Mouse (Mus musculus): ENCODE data around the gene Cmtm1. TPM values are rescaled to one million over a fixed set of nuclear protein-coding genes. Genes with fewer than 3 reads are reported as not detected.
"Not testable (repeated sequence)": the region's sequence is repeated elsewhere in the genome, so short reads cannot be mapped to it uniquely, and the experiment has no call there.

Gene Cmtm1
- not detected for total RNA-seq (2021)
- long read RNA-seq, experiment 1 = 0 reads
- long read RNA-seq, experiment 2 = 0 reads

GRCm38 (mm10) chr8:104309441-104310155, at the start of gene Cmtm1, which contains the start of gene Gm45711:
Gene Cmtm1 (minus strand): TSS chr8:104310145.
Gene Gm45711 (minus strand): TSS chr8:104310081.
- peak in 1 of 2 experiments; percentile 13 for DNase-seq (ENCODE audit: extremely low spot score in 1 of 2, low spot score in 2 of 2)
- intact Hi-C loops (cut with DNase I); H3K27ac ChIP-seq; H3K4me3 ChIP-seq: not testable (repeated sequence)

GRCm38 (mm10) chr8:104358637-104359036, 48.7 kb upstream of the Cmtm1 start:
- H3K27ac ChIP-seq = no peak overlapping the region
- no peak for DNase-seq (ENCODE audit: extremely low spot score in 1 of 2, low spot score in 2 of 2)
- H3K4me3 ChIP-seq = no peak overlapping the region
- no peak for TF ChIP-seq CTCF (IDR thresholded peaks at IDR 0.05)
- intact Hi-C loops (cut with DNase I) = no loop called here

GRCm38 (mm10) chr8:104354504-104354903, 44.6 kb upstream of the Cmtm1 start:
- no peak for TF ChIP-seq CTCF (IDR thresholded peaks at IDR 0.05)
- Histone ChIP-seq H3K4me3 (no peak overlapping the region), H3K27ac (no peak overlapping the region)
- intact Hi-C loops (cut with DNase I) = no loop called here
- DNase-seq (ENCODE audit: extremely low spot score in 1 of 2, low spot score in 2 of 2) = no peak

GRCm38 (mm10) chr8:104353186-104353585, 43.2 kb upstream of the Cmtm1 start:
- no peak for DNase-seq (ENCODE audit: extremely low spot score in 1 of 2, low spot score in 2 of 2)
- H3K4me3 ChIP-seq = no peak overlapping the region
- H3K27ac ChIP-seq = no peak overlapping the region
- intact Hi-C loops (cut with DNase I) = no loop called here
- peak; percentile 29 for TF ChIP-seq CTCF (IDR thresholded peaks at IDR 0.05)

GRCm38 (mm10) chr8:104350047-104350446, 40.1 kb upstream of the Cmtm1 start:
- intact Hi-C loops (cut with DNase I) = no loop called here
- Histone ChIP-seq H3K4me3 (no peak overlapping the region), H3K27ac (no peak overlapping the region)
- DNase-seq (ENCODE audit: extremely low spot score in 1 of 2, low spot score in 2 of 2) = no peak
- TF ChIP-seq CTCF (IDR thresholded peaks at IDR 0.05) = no peak

- no peak for TF ChIP-seq CTCF (IDR thresholded peaks at IDR 0.05)
- Histone ChIP-seq H3K4me3 (no peak overlapping the region), H3K27ac (no peak overlapping the region)
- DNase-seq (ENCODE audit: extremely low spot score in 1 of 2, low spot score in 2 of 2) = no peak
- intact Hi-C loops (cut with DNase I) = no loop called here
Observed at GRCm38 (mm10) chr8:104348971-104349370, 39.0 kb upstream of the Cmtm1 start.

- no peak overlapping the region for H3K4me3 ChIP-seq
- DNase-seq (ENCODE audit: extremely low spot score in 1 of 2, low spot score in 2 of 2) = no peak
- no peak overlapping the region for H3K27ac ChIP-seq
- intact Hi-C loops (cut with DNase I) = no loop called here
- TF ChIP-seq CTCF (IDR thresholded peaks at IDR 0.05) = no peak
Observed at GRCm38 (mm10) chr8:104346706-104347105, 36.8 kb upstream of the Cmtm1 start.

GRCm38 (mm10) chr8:104344622-104345021, 34.7 kb upstream of the Cmtm1 start:
- Histone ChIP-seq H3K4me3 (no peak overlapping the region), H3K27ac (no peak overlapping the region)
- DNase-seq (ENCODE audit: extremely low spot score in 1 of 2, low spot score in 2 of 2) = no peak
- no peak for TF ChIP-seq CTCF (IDR thresholded peaks at IDR 0.05)
- intact Hi-C loops (cut with DNase I) = loop anchor here (2.0 to 5.0 kb wide), 6 partner anchors 50 to 247 kb away; partner anchors contain the start of genes Cmtm4 and Terb1

GRCm38 (mm10) chr8:104343957-104344356, 34.0 kb upstream of the Cmtm1 start:
- no peak overlapping the region for H3K4me3 ChIP-seq
- intact Hi-C loops (cut with DNase I) = loop anchor here (2.0 to 5.0 kb wide), 6 partner anchors 51 to 247 kb away; partner anchors contain the start of genes Cmtm4 and Terb1
- peak; percentile 81 to 91 for DNase-seq (ENCODE audit: extremely low spot score in 1 of 2, low spot score in 2 of 2)
- H3K27ac ChIP-seq = no peak overlapping the region
- TF ChIP-seq CTCF (IDR thresholded peaks at IDR 0.05) = peak; percentile 94

GRCm38 (mm10) chr8:104342426-104342825, 32.5 kb upstream of the Cmtm1 start:
- Histone ChIP-seq H3K27ac (no peak overlapping the region), H3K4me3 (no peak overlapping the region)
- TF ChIP-seq CTCF (IDR thresholded peaks at IDR 0.05) = no peak
- DNase-seq (ENCODE audit: extremely low spot score in 1 of 2, low spot score in 2 of 2) = no peak
- intact Hi-C loops (cut with DNase I) = loop anchor here (5.0 kb wide), 3 partner anchors 165 to 245 kb away; partner anchors contain the start of gene Terb1

- no peak for TF ChIP-seq CTCF (IDR thresholded peaks at IDR 0.05)
- H3K4me3 ChIP-seq = no peak overlapping the region
- no peak for DNase-seq (ENCODE audit: extremely low spot score in 1 of 2, low spot score in 2 of 2)
- intact Hi-C loops (cut with DNase I) = loop anchor here (2.0 to 5.0 kb wide), 6 partner anchors 29 to 244 kb away; partner anchors contain the start of genes Cklf, Dync1li2 and Terb1
- no peak overlapping the region for H3K27ac ChIP-seq
Observed at GRCm38 (mm10) chr8:104341678-104342077, 31.7 kb upstream of the Cmtm1 start.

GRCm38 (mm10) chr8:104341106-104341561, 31.2 kb upstream of the Cmtm1 start:
- DNase-seq (ENCODE audit: extremely low spot score in 1 of 2, low spot score in 2 of 2) = no peak
- Histone ChIP-seq H3K27ac (peak overlapping the region; percentile 75), H3K4me3 (peak overlapping the region; percentile 62)
- TF ChIP-seq CTCF (IDR thresholded peaks at IDR 0.05) = no peak
- intact Hi-C loops (cut with DNase I) = loop anchor here (2.0 to 5.0 kb wide), 6 partner anchors 28 to 244 kb away; partner anchors contain the start of genes Cklf, Dync1li2 and Terb1

Data from left cerebral cortex, adult 2 months (tissue).